Mouse (Mus musculus) neutrophil, adult 5-6 weeks (primary cell): Measurements from ENCODE around the gene Kdm2b. TPM values are rescaled to one million over a fixed set of nuclear protein-coding genes. Genes with fewer than 3 reads are reported as not detected.

Experiments
- ATAC-seq: fragments of 151-379, 151-347 bp; 2 replicates; pipeline ENCODE4 v1.8.0; 2017; ENCODE audit warnings: mild to moderate bottlenecking, moderate TSS enrichment; ENCODE audit not compliant: insufficient number of reproducible peaks, poor library complexity, low FRiP score, severe bottlenecking; ENCODE audit errors: extremely low read depth
- total RNA-seq: library from RNA; stranded (forward); fragments of 200-1000 nt; gene quantifications from 2 replicates; pipeline ENCODE4 v1.2.3, GENCODE M21; 2017

Gene Kdm2b
- total RNA-seq = 24.3 and 27.4 TPM in 2 replicates

DNA sequence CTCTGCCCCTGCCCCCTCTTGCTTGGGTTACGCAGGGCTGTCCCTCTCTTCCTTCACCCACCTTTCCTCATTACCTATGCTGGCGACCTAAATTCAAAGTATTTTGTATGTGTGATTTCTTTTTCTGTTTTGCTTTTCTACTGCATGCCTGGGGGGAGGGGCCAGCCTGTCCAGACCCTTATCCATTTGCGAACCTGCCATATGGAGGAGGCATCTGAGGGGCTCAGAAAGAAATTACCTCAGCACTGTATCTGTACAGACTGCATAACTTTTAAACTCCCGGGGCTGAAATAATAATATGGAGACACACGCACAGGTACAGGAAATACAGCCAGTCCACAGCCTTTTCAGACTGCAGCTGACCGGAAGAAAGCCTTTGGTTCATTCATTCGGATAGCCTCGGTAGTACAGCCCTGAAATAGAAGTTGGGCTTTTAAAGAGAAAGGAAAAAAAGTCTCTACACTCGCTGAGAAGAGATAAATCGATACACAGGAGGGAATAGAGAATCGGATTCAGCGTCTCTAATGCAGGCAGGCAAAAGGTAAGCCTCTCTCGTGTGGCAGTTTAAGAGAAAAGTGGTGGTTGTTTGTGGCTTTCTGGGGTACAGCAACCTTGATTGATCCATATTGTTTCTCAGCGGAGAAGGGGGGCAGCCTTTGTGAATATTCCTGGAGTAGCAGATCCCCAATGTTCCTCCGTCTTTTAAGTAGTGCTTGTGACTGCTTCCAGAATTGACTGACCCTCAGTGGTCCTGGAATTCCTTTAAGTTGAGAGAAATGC, at the start of gene Kdm2b:
TSS of gene Kdm2b (minus strand) at position 273 of the 780 bp plus-strand sequence.
- no peak for ATAC-seq

DNA sequence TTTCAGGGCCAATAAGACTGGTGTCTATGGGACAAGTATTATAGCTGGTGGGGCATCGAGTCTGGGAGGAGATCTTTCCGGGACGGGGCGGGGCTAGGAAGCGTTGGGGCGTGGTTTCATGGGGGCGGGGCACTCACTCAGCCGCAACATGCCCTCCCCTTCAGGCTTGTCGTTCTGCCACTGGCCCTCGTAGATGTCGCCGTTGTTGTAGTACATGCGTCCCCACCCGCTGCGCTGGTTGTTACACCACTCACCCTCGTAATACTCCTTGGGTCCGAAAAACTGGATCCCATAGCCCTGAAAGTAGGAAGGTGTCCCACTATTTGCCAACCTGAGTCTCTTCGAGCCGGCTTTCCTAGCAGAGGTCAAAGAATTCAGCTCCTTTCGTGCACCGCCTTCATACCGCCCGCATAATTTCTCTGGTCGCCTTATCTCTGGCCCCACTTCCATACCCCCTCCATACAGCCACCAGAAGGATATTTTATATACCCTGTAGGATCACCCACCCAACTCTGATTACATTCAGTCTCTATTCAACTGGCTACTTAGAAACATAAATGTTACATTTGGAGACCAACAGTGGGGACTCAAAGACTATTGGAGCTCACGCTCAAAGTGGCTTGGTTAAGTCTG, 49.6 kb upstream of the Kdm2b start:
- ATAC-seq = peak; percentile 77

GRCm38 (mm10) chr5:123038115-123038514, 48.5 kb upstream of the Kdm2b start:
- ATAC-seq = no peak

DNA sequence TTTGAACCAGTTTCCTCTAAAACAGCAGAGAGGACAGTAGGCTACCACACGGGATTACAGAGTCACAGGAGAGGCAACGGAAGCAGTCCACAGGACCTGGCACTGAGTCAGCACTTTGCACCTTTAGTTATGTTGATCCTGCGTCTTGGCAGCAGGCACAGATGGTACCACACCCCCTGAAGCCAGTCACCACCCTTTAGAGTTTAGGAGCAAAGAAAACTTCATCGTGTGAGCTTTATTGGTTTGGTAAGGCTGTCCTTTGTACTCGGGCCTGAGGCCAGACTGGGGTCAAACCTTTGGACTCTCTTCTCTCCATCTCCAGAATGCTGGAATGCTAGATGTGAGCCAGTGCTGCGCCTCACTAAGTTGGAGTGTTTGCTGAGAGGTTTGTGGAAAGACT, 45.9 kb upstream of the Kdm2b start:
- no peak; the same call in 1 of the 2 replicates for ATAC-seq

DNA sequence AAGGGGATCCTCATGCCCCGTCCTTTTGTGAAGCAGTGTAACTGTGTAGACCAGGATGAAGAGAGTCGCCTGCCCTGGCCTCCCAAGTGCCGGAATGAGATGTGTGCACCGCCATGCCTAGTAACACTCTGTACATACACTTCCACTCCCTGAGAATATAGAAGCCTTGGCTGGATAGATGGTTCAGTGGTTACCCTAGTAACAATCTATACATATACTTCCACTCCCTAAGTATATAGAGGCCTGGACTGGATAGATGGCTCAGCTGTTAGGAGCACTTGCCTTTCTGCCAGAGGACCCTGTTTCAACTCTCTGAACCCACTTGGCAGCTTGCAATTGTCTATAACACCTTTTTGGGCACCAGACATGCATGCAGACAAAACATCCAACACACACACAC, 45.5 kb upstream of the Kdm2b start:
- no peak for ATAC-seq

- no peak for ATAC-seq
Measured at GRCm38 (mm10) chr5:123033646-123034160, 44.1 kb upstream of the Kdm2b start.

GRCm38 (mm10) chr5:123031312-123031711, 41.7 kb upstream of the Kdm2b start:
- no peak for ATAC-seq

DNA sequence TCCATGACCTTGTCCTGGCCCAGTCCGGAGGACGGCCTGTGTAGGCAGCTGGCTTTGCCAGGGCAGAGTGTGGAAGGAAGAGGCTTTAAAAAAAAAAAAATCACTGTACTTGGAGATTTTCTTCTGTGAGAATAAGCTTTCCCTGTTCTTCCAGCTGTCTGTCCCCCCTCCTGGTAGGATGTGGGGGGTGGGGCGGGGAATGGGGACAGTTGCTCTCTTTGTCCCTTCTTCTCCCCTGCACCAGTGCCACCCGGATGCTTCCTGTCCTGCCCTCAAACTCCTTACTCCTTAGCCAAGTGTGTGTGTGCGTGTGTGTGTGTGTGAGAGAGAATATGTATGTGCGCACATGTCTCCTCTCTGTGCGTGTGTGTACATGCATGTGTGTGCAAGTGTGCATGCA, 40.1 kb upstream of the Kdm2b start:
- no peak for ATAC-seq

GRCm38 (mm10) chr5:123027436-123027835, 37.8 kb upstream of the Kdm2b start:
- no peak for ATAC-seq

GRCm38 (mm10) chr5:123026414-123026813, 36.8 kb upstream of the Kdm2b start:
- no peak for ATAC-seq

DNA sequence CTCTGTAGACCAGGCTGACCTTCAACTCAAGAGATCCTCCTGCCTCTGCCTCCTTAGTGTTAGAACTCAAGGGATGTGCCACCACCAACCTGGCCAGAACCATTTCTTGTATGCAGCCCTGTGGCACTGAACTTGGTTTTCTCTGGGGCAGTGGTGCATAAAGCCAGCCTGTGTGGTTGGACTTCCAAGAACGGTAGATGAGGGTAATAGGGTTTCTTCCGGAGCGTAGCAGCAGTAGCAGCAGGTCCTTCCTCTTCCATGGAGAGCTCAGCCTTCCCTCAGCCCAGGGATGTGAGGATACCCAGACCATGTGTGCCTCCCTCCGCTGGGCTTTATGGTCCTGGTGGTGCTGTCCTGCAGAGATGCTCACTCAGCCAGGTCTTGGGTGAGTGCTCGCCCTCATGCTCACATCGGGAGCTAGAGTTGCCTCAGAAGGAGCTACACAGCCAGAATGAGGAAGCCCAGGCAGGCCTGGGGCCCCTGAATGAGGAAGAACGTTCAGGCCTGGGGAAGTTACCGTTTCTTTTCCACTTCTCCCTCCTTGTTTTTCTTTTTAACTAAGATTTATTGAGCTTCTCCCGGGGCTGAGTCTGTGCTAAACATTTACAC, 35.4 kb upstream of the Kdm2b start:
- ATAC-seq = peak; percentile 93

DNA sequence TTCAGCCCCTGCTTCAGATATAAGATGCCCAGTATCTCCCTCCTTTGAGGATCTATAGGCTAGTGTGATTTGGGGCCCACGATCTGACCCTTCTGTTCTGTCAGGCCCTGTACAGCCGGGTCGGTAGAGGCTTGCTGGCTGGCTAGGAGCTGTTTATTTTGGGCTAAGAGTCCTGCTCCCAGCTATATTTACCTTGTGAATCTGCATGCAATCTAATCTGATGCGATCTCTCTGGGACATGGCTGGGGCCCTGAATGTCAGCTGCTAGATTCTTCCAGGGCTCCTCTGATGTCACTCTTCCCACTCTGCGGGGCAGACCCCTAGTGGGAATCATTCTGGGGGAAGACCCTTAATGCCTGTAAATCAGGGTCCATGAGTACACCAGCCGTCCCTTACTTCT, 34.7 kb upstream of the Kdm2b start:
- no peak for ATAC-seq

DNA sequence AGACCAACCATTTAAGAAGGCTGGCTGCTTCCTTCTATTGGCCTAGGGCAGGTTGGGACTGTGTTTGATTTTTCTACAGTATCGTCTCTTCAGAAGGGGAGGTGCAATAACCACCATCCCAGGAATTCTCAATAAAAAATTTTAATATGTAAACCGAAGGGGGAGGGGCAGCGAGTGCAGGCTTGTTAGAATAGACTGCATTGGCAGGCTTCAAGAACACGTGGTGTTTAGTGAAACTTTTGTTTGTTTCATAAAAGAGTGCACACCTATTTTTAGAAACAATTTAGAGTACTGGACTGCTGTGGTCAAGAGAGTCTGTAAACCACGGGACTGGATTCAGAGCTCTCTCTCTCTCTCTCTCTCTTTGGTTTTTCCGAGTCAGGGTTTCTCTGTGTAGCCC, 33.4 kb upstream of the Kdm2b start:
- ATAC-seq = no peak

DNA sequence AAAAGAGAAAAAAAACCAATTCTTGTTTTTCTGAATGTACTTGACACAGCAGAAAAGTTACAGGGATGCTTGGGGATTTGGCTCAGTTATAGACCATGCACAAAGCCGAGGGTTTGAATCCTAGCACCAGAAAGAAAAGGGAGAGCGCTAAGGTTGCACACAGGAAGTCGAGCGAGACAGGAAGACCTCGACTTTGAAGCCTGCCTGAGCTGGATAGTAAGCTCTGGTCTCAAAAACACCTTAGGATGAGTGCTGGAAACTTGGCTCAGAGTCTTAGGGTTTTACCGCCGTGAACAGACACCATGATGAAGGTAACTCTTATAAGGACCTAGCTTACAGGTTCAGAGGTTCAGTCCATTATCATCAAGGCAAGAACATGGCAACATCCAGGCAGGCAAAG, 31.8 kb upstream of the Kdm2b start:
- ATAC-seq = no peak

DNA sequence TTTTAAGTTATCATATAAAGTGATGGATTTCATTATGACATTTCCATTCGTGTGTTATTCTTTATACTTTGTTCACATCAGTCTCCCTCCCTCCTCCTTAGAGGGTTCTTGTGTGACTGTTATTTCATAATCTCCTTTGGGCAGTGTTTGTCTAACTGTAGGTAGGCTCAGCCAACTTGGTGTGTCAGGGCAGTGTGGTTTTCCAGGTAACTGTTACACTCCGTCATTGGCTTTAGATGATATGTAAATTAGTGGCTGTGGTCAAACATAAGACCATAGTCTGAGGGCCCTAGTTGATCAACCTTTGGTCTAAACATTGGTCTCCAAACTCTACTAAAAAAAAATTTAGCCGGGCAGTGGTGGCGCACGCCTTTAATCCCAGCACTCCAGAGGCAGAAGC, 30.8 kb upstream of the Kdm2b start:
- no peak for ATAC-seq

- ATAC-seq = no peak
Measured at GRCm38 (mm10) chr5:123019336-123020016, 29.9 kb upstream of the Kdm2b start.

- no peak for ATAC-seq
Measured at GRCm38 (mm10) chr5:123017504-123017903, 27.9 kb upstream of the Kdm2b start.

DNA sequence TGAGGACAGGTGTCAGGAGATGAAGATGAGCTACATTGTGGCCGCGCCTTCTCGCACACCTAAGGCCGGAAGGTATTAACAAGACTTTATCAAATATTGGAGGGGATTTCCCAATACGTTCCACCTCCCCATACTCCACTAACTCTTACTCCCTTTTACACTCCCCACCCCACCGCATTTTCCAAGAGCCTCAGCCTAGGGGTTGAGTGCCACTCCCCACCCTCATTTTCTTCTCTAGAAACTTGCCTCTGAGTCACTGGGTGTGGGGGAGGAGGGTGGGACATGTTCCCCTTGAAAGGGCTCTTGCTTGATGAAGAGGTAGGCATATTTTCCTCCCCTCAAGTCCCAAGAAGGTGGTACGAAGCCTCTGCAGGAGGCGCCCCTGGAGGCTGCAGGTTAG, 26.3 kb upstream of the Kdm2b start:
- ATAC-seq = no peak
